Mouse (Mus musculus): ENCODE measurements around the gene Irak3. TPM values are rescaled to one million over a fixed set of nuclear protein-coding genes. Genes with fewer than 3 reads are reported as not detected.
"Not testable (repeated sequence)": the region's sequence is repeated elsewhere in the genome, so short reads cannot be mapped to it uniquely, and the experiment has no call there.

The Irak3 gene
- total RNA-seq, 1 experiment from 2014 or later, result 59.9 TPM

DNA sequence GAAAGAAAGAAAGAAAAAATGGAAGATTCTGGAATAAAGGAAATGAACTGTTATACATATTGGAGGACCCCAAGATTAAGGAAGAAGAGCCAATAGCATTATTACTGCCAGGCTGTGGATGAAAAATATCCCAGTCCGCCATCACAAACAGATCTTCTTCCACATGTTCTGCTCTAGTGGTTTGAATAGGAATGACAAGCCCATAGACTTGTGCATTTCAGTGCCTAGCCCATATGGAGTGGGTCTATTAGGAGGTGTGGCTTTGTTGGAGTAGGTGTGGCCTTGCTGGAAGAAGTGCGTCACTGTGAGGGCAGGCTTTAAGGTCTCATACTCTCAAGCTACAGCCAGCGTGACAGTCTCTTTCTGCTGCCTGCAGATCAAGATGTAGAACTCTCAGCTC is 78.2 kb downstream of the Irak3 start:
- ATAC-seq (ENCODE audit: extremely low read depth, insufficient number of reproducible peaks, low FRiP score, poor library complexity, severe bottlenecking), result no peak

DNA sequence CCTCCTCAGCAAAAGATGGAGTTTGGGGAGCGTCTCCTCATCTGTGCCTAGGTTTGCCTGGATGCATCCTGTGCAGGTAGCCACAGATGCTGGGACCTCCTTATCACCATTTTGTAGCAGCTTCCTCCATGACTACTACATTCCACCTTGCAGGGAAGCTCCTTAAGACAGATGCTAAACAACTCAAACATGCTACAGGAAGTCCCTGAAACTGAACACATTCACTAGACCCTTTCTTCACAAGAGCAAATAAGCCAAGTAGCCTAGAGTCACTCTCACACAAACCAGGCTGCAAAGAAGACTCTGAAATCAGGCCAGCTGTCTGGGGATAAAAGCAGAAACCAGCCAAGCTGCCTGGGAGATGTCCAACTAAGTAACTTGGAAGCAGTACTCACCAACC is 86.7 kb downstream of the Irak3 start:
- no peak for ATAC-seq (ENCODE audit: extremely low read depth, insufficient number of reproducible peaks, low FRiP score, poor library complexity, severe bottlenecking)

DNA sequence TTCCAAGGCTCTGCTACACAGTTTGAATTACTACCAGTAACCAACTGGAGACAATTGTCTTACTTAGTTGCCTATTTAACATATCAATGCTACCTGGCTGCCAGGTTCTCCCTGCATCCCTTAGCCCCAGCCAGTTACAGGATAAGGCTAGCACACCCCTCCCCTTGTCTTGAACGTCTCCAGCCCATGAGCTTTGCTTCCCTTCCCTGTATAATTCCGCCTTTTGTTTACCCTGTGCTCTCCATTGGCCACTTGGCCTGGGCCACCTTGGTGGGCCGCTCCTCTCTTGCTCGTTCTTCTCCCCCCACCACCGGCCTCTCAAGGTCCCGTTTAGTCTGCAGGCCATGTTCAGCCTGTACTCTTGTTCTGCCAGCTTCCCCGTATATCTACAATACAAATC is 87.4 kb downstream of the Irak3 start:
- ATAC-seq (ENCODE audit: extremely low read depth, insufficient number of reproducible peaks, low FRiP score, poor library complexity, severe bottlenecking), result no peak

DNA sequence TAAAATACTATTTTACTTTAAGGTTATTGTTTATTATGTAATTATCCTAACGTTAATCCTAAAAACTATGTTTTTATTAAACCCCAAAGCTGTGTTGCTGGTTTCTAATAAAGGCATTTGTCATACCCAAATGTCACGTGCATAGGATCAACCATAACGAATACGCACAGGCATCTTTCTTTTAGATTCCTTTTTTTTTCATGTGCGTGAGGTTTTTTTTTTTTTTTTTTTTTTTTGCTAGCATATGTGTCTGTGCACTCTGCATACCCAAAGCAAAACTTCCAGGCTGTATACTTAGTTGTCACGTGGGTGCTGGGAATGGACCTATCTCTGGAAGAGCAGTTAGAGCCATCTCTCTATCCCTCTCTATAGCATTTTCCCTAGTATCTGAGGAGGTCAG is 88.0 kb downstream of the Irak3 start:
- no peak for ATAC-seq (ENCODE audit: extremely low read depth, insufficient number of reproducible peaks, low FRiP score, poor library complexity, severe bottlenecking)

DNA sequence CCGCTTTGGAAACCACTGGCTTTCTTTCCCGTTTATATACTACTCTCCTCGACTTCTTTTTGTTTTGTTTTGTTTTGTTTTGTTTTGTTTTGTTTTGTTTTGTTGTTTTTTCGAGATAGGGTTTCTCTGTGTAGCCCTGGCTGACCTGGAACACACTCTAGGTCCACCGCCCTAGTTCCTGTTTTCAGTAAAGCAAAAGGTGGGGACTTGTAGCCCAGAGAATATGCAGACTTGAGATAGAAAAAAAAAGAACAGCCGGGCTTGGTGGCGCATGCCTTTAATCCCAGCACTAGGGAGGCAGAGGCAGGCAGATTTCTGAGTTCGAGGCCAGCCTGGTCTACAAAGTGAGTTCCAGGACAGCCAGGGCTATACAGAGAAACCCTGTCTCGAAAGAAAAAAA is 88.4 kb downstream of the Irak3 start:
- ATAC-seq (ENCODE audit: extremely low read depth, insufficient number of reproducible peaks, low FRiP score, poor library complexity, severe bottlenecking), result not testable (repeated sequence)

DNA sequence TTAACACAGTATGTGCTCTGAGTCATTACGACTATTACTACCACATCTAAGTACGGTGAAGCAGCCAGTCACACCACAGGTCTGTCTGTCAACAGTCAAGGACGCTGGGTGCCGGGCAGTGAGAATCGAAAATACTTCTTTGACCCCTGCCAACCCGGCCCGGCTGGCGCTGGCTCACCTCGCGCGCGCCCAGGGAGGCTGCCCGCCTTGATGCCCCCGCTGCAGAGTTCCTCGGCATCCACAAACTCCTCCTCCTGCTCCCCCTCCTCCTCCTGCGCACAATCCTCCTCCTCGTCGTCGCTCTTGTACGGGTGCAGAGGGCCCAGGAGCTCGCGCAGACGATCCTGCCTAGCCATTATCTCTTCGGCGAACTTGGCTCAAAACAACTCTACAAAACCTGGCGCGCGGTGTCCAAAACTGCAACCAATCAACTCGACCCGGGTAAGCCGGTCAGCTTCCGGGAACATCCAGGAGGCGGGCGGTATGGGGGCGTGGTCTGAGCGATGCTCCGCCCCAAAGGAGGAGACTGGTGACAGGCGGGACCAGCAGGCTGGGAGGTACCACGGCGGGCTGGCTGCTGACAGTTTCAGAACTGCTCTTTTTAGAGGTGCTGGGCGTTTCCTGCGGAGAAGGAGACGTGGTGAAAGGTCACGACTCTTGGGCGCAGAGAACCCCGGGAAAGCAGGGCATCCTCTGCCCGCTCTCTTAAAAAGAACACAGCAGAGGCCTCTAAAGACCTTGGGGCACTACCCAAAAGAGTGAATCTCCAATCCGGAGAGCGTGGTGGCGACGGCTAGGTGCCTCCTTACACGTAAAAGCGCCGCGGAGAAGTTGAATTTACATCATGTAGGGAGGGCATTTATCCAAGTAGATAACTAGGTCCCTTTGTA is 89.2 kb downstream of the Irak3 start, which contains the start of gene Helb:
Helb (minus strand) TSS at position 481 of the 890 bp plus-strand sequence.
- peak; percentile 98 for ATAC-seq (ENCODE audit: extremely low read depth, insufficient number of reproducible peaks, low FRiP score, poor library complexity, severe bottlenecking)

DNA sequence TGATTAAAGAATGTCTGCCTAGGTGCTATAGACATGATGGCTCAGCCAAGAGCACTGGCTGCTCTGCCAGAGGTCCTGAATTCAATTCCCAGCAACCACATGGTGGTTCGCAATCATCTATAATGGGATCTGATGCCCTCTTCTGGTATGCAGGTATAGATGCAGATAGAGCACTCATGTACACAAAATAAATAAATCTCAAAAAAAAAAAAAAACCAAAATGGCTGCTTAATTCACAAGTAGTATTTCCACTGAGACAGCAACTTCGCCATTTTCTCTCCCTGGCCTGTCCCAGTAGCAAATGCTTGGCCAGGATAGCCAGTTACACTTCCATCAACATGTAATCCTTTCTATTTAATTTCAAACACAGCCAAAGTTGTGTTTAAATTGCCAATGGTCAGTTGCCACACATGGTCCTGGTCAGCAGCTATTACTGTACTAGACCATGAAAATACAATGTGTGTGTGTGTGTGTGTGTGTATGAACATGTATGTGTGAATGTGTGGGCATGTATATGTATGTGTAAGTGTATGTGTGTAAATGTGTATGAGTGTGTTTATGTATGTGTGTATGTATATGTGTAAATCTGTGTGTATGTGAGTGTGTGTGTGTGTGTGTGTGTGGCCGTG is 90.1 kb downstream of the Irak3 start:
- no peak for ATAC-seq (ENCODE audit: extremely low read depth, insufficient number of reproducible peaks, low FRiP score, poor library complexity, severe bottlenecking)

DNA sequence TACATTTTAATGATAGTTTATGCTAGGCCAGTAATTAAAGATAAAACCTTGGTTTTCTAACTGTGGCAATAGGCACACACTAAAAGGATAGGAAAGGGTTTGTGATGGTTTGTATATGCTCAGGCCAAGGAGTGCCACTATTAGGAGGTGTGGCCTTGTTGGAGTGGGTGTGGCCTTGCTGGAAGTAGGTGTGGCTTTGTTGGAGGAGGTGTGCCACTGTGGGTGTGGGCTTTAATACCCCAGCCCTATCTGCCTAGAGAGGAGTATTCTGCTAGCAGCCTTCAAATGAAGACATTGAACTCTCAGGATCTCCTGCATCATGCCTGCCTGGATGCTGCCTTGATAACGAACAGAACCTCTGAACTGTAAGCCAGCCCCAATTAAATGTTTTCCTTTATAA is 101.1 kb downstream of the Irak3 start:
- ATAC-seq (ENCODE audit: extremely low read depth, insufficient number of reproducible peaks, low FRiP score, poor library complexity, severe bottlenecking), result no peak

DNA sequence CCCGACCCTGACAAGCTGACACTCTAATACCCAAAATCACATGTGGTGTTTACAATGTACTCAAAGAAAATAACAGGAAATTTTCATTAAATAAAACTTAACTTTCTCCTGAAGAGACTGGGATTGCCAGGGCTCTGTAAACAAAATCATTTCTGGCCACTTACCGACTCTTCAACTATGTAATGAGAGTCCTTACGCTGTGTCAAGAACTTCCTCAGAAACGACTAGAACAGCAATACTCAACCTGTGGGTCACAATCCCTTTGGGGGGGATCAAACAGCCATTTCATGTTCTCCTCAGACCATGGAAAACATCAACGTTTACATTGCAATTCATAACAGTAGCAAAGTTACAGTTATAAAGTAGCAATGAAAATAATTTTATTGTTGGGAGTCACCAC is 104.4 kb downstream of the Irak3 start:
- ATAC-seq (ENCODE audit: extremely low read depth, insufficient number of reproducible peaks, low FRiP score, poor library complexity, severe bottlenecking), result no peak

DNA sequence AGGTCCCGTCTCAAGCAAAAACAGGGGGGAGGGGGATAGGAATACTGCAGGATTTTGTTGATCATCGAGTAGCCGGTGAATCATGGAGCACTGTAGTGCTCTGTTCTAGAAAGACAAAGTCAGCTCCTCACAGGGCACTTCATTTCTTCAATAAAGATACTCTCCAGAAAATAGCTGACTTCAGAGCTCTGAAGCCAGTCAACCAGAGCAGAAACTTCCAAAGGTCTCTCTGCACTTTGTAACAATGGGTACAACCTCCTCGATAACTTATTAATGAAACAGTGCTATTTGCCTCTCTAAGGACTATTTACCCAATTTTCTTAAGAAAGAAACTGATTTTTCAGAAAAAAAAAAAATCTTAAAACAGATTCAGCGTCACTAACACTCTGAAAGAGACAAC is 106.2 kb downstream of the Irak3 start:
- ATAC-seq (ENCODE audit: extremely low read depth, insufficient number of reproducible peaks, low FRiP score, poor library complexity, severe bottlenecking), result no peak

DNA sequence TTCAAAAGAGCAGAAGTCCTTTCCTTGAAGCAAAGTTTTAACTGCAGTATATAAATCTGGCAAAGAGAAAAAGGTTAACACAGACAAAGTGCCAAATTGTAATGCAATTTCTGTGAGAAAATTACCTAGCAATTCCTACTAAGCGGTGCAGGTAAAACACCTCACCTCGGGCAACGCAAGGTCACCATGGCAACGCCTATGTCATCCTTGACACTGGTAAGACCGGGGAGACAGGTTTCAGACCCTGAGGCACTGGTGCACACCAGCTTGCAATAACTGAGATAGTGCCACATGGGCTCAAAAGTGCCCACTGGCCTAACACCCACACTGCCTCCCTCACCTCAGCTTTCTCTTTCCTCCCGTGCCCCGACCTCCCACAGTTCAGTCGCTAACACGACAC is 106.8 kb downstream of the Irak3 start:
- no peak for ATAC-seq (ENCODE audit: extremely low read depth, insufficient number of reproducible peaks, low FRiP score, poor library complexity, severe bottlenecking)

DNA sequence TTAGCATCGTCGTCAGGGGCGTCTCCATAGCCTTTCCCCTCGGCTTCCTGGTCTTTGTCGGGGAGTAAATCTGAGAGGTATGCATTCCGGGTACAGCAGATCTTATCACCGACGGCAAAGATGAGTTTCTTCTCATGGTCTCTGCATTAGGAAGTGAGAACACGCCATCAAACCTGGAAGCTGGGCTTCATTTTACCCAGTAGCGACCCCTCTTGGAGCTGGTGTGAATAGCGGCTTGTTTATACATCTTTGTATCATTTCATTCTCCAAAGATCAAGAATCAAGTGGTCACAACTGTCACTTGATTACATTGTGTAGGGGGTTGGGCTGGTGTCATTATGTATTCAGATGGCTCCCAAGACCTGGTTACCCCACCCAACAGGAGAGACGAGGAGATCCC is 109.4 kb downstream of the Irak3 start:
- no peak for ATAC-seq (ENCODE audit: extremely low read depth, insufficient number of reproducible peaks, low FRiP score, poor library complexity, severe bottlenecking)

Other genes with a start within 250 kb of the Irak3 start
- 38.2 and 39.3 TPM in 2 replicates for gene Helb, start 89.1 kb downstream of the Irak3 start, total RNA-seq (2017)
- gene Tmbim4, start 540 bp downstream of the Irak3 start, total RNA-seq (2017), result 96.5 and 104 TPM in 2 replicates
- gene Llph, start 24.9 kb upstream of the Irak3 start, total RNA-seq (2017), result 37.6 and 42.4 TPM in 2 replicates